Mouse (Mus musculus): ENCODE results near the gene Stac3. TPM values are rescaled to one million over a fixed set of nuclear protein-coding genes. Genes with fewer than 3 reads are reported as not detected.

Stac3 gene
- polyA plus RNA-seq, 1 experiment = 3.0 TPM

DNA sequence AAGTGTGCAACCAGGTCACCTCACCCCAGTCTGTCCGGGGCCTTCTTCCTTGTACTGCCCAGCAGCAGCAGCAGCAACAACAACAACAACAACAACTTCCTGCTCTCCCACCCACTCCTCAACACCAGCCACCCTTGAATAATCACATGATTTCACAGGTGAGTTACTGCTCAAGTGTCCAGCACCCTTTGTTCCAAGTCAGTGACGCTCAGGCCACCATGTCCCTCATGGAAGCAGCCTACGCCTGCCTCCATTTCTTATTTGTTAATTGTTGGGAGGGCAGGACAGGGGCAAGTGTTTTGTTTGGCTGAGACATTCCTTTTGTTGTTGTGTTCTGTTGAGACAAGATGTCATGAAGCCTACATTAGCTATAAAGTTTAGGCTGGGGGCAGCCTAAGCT, 24.9 kb upstream of the Stac3 start:
- peaks cover 1% of the 10 kb centered on the region for H3K36me3 ChIP-seq (ENCODE audit: control insufficient read depth, insufficient read depth, low read length)
- TF ChIP-seq POLR2A (IDR thresholded peaks at IDR 0.05; ENCODE audit: low read depth, low read length) (no peak), CTCF (conservative IDR thresholded peaks at IDR 0.05; ENCODE audit: insufficient read depth, insufficient read length, low read depth, low read length) (no peak)
- H3K27ac ChIP-seq (ENCODE audit: insufficient read depth, low read depth, low read length) = no peak overlapping the region
- 57% methylated on average over 3 of the region's 3 CpGs for WGBS
- H3K27me3 ChIP-seq (replicated peaks; ENCODE audit: control insufficient read depth, insufficient read depth, low read length) = no peaks in the 10 kb centered on the region
- H3K4me3 ChIP-seq (ENCODE audit: insufficient read depth, low read depth, low read length) = no peak overlapping the region
- DNase-seq = no peak
- no peaks in the 10 kb centered on the region for H3K4me1 ChIP-seq (ENCODE audit: control insufficient read depth, insufficient read depth, low read length)

DNA sequence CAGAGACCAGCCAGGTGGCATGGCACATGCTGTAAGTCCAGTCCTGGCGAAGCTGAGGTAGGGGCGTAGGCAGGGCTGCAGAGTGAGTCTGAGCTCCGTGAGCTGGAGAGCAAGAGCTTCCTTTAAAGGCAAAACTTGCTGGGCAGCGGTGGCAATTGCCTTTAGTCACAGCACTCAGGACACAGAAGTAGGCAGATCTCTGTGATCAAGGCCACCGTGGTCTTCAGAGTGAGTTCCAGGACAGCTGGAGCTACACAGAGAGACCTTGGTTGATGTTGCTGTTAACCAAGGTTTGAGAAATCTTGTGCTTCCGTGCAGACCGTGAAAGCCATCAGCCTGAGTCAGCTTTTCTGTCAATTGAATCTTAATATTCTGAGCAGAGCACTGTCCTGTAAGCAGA, 24.2 kb upstream of the Stac3 start:
- no peak for TF ChIP-seq CTCF (conservative IDR thresholded peaks at IDR 0.05; ENCODE audit: insufficient read depth, insufficient read length, low read depth, low read length)
- TF ChIP-seq POLR2A (IDR thresholded peaks at IDR 0.05; ENCODE audit: low read depth, low read length) = no peak
- peaks cover 1% of the 10 kb centered on the region for H3K36me3 ChIP-seq (ENCODE audit: control insufficient read depth, insufficient read depth, low read length)
- no peaks in the 10 kb centered on the region for H3K27me3 ChIP-seq (replicated peaks; ENCODE audit: control insufficient read depth, insufficient read depth, low read length)
- no peak overlapping the region for H3K4me3 ChIP-seq (ENCODE audit: insufficient read depth, low read depth, low read length)
- no peak for DNase-seq
- H3K4me1 ChIP-seq (ENCODE audit: control insufficient read depth, insufficient read depth, low read length) = no peaks in the 10 kb centered on the region
- no peak overlapping the region for H3K27ac ChIP-seq (ENCODE audit: insufficient read depth, low read depth, low read length)
- WGBS = 73% methylated on average over 7 of the region's 7 CpGs

DNA sequence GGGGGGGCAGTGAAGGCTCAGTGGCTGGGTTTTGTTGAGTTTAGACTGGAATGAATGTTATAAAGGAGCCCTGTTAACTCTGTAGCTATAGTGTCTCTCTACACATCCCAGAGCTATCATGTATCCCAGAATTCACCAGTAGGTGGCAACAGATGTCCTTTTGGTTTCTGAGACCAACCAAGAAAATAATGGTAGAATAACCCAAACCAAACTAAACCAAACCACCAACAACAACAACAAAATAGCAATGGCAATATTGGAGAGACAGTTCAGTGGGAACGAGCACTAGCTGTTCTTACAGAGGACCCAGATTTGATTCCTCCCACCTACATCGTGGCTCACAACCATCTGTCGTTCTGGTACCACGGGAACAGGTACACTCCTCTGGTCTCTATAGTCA, 22.4 kb upstream of the Stac3 start:
- WGBS = 93% methylated on average over 4 of the region's 4 CpGs
- peak; percentile 43 for DNase-seq
- Histone ChIP-seq H3K4me1 (ENCODE audit: control insufficient read depth, insufficient read depth, low read length) (no peaks in the 10 kb centered on the region), H3K27me3 (replicated peaks; ENCODE audit: control insufficient read depth, insufficient read depth, low read length) (no peaks in the 10 kb centered on the region), H3K4me3 (ENCODE audit: insufficient read depth, low read depth, low read length) (no peak overlapping the region), H3K27ac (ENCODE audit: insufficient read depth, low read depth, low read length) (no peak overlapping the region), H3K36me3 (ENCODE audit: control insufficient read depth, insufficient read depth, low read length) (no peaks in the 10 kb centered on the region; the same call in 1 of the 2 replicates)
- TF ChIP-seq POLR2A (IDR thresholded peaks at IDR 0.05; ENCODE audit: low read depth, low read length) (no peak), CTCF (conservative IDR thresholded peaks at IDR 0.05; ENCODE audit: insufficient read depth, insufficient read length, low read depth, low read length) (0 out of 2 replicates have a peak, but pooled peaks have one; percentile 12)

DNA sequence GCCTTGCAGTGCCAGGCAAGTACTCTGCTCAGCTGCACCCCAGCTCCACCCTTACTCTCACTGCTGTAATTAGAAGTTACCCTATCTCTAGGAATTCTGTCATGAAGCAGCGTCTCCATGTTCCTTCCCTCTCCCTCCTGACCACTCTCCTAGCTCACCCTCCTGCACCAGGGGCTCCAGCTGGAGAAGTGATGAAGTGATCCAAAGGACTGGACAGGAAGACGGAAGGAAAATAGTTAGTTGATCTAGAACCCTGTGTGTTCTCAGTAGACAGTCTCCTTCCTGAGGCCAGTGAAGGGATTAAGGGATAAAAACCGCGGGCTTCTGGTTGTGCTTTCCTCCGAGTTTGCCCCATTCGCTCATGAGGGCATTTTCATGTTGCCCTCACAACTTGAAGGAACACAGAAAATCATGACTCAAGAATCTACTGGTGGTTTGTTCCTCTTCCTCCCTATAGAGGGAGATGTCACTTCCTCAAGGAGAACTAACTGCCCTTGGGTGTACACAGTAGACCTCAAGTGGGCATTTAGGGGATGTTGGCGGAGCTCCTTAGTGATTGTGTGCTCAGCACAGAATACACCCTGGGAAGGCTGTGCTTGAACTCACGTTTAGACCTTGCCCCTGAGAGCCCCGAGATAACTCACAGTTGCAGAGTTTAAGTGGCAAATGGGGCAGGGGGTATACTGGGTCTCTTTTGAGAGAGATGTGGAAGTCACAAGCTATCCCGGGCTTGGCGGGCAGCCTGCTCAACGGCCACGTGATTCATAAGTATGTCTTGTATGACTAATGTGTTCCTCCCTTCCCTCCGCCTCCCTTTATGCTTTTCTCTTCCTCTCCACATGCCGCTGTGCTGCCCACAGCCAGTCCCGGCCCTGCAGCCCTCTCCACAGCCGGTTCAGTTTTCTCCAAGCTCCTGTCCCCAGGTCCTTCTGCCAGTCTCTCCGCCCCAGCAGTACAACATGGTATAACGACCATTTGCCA, 20.4 kb upstream of the Stac3 start:
- no peak overlapping the region for H3K4me3 ChIP-seq (ENCODE audit: insufficient read depth, low read depth, low read length)
- TF ChIP-seq CTCF (conservative IDR thresholded peaks at IDR 0.05; ENCODE audit: insufficient read depth, insufficient read length, low read depth, low read length) (no peak), POLR2A (IDR thresholded peaks at IDR 0.05; ENCODE audit: low read depth, low read length) (no peak)
- H3K27ac ChIP-seq (ENCODE audit: insufficient read depth, low read depth, low read length) = no peak overlapping the region
- H3K27me3 ChIP-seq (replicated peaks; ENCODE audit: control insufficient read depth, insufficient read depth, low read length) = no peaks in the 10 kb centered on the region
- peak; percentile 73 for DNase-seq
- peaks cover 1% of the 10 kb centered on the region; the same call in 1 of the 2 replicates for H3K36me3 ChIP-seq (ENCODE audit: control insufficient read depth, insufficient read depth, low read length)
- 71% methylated on average over 19 of the region's 19 CpGs for WGBS
- no peaks in the 10 kb centered on the region for H3K4me1 ChIP-seq (ENCODE audit: control insufficient read depth, insufficient read depth, low read length)

DNA sequence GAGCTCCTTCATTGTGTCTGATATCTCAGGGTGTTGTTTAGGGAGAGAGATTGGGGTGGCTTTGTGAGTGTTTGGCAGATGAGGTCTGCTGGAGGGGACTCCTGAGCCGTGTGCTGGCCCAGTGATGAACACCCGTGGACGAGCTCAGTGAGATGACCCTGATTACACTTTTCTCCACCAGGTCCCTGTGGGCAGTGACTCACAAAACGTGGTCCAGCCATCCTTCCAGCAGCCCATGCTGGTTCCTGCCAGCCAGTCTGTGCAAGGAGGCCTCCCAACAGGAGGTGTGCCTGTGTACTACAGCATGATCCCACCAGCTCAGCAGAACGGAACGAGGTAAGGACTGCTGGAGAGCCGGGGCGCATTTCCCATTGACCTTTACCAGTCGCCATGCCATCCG, 16.3 kb upstream of the Stac3 start:
- H3K36me3 ChIP-seq (ENCODE audit: control insufficient read depth, insufficient read depth, low read length) = 0 out of 2 replicates have a peak, but pooled peaks cover 1% of the 10 kb centered on the region
- no peak overlapping the region for H3K27ac ChIP-seq (ENCODE audit: insufficient read depth, low read depth, low read length)
- no peak for TF ChIP-seq POLR2A (IDR thresholded peaks at IDR 0.05; ENCODE audit: low read depth, low read length)
- TF ChIP-seq CTCF (conservative IDR thresholded peaks at IDR 0.05; ENCODE audit: insufficient read depth, insufficient read length, low read depth, low read length) = no peak
- WGBS = 69% methylated on average over 10 of the region's 10 CpGs
- no peaks in the 10 kb centered on the region for H3K4me1 ChIP-seq (ENCODE audit: control insufficient read depth, insufficient read depth, low read length)
- no peaks in the 10 kb centered on the region for H3K27me3 ChIP-seq (replicated peaks; ENCODE audit: control insufficient read depth, insufficient read depth, low read length)
- DNase-seq = no peak
- no peak overlapping the region for H3K4me3 ChIP-seq (ENCODE audit: insufficient read depth, low read depth, low read length)

DNA sequence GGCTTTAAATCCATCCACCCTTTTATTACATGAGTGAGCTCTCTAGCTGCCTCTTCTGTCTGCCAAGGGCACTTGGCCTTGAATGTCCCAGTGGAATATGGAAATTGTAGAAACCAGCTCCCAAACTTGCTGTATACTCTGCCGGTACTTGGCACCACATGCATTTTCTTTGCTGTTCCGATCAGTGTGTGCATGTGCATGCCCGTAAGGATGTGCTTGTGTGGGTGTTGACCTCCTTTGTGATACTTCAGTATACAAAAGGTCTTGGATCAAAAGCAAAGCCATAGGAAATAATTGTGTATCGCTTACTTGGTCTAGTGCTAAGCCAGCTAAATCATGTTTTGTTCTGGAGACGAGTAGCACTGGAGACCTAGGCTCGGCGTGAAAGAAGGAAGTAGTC, 12.6 kb upstream of the Stac3 start:
- 74% methylated on average over 7 of the region's 7 CpGs for WGBS
- no peaks in the 10 kb centered on the region for H3K4me1 ChIP-seq (ENCODE audit: control insufficient read depth, insufficient read depth, low read length)
- H3K4me3 ChIP-seq (ENCODE audit: insufficient read depth, low read depth, low read length) = no peak overlapping the region
- 0 out of 2 replicates have a peak, but pooled peaks cover 1% of the 10 kb centered on the region for H3K36me3 ChIP-seq (ENCODE audit: control insufficient read depth, insufficient read depth, low read length)
- no peak overlapping the region for H3K27ac ChIP-seq (ENCODE audit: insufficient read depth, low read depth, low read length)
- no peak for DNase-seq
- TF ChIP-seq CTCF (conservative IDR thresholded peaks at IDR 0.05; ENCODE audit: insufficient read depth, insufficient read length, low read depth, low read length) (no peak), POLR2A (IDR thresholded peaks at IDR 0.05; ENCODE audit: low read depth, low read length) (no peak)
- no peaks in the 10 kb centered on the region for H3K27me3 ChIP-seq (replicated peaks; ENCODE audit: control insufficient read depth, insufficient read depth, low read length)
